Mouse (Mus musculus): ENCODE measurements at regions not wholly inside any gene's neighbourhood (a gene's known extent, or its start where the extent isn't known, plus 50 kb on each side); places are given as distances from the start of the nearest gene placed in this dataset.

GRCm38 (mm10) chr6:101948950-101949349 is 571.3 kb upstream of the Pdzrn3 start:
- no peaks in the 10 kb centered on the region for H3K27me3 ChIP-seq (ENCODE audit: control insufficient read depth, insufficient read depth, low read length)
- no peaks in the 10 kb centered on the region for H3K36me3 ChIP-seq (ENCODE audit: control insufficient read depth, insufficient read depth, low read length)
- no peak overlapping the region for H3K9ac ChIP-seq (ENCODE audit: low read length)
- no peak overlapping the region for H3K4me3 ChIP-seq (ENCODE audit: low read depth, low read length)
- H3K9me3 ChIP-seq (ENCODE audit: control insufficient read depth, low read length), result no peaks in the 10 kb centered on the region
- no peak overlapping the region for H3K27ac ChIP-seq (ENCODE audit: low read depth, low read length)
- H3K4me2 ChIP-seq, result no peak overlapping the region
- H3K4me1 ChIP-seq (ENCODE audit: control insufficient read depth, insufficient read depth, low read length), result no peaks in the 10 kb centered on the region
- ATAC-seq (ENCODE audit: low FRiP score) (no peak), DNase-seq (ENCODE audit: low spot score, missing footprints) (peak; percentile 12)
- WGBS, result 90% methylated on average over 2 of the region's 2 CpGs

GRCm38 (mm10) chr6:101940266-101940866 is 562.7 kb upstream of the Pdzrn3 start:
- ATAC-seq (ENCODE audit: low FRiP score) (no peak), DNase-seq (ENCODE audit: low spot score, missing footprints) (no peak)
- H3K4me1 ChIP-seq (ENCODE audit: control insufficient read depth, insufficient read depth, low read length), result no peaks in the 10 kb centered on the region
- 80% methylated on average over 3 of the region's 3 CpGs for WGBS
- H3K27ac ChIP-seq (ENCODE audit: low read depth, low read length), result no peak overlapping the region
- H3K27me3 ChIP-seq (ENCODE audit: control insufficient read depth, insufficient read depth, low read length), result no peaks in the 10 kb centered on the region
- H3K9ac ChIP-seq (ENCODE audit: low read length), result no peak overlapping the region
- H3K9me3 ChIP-seq (ENCODE audit: control insufficient read depth, low read length), result no peaks in the 10 kb centered on the region
- no peak overlapping the region for H3K4me3 ChIP-seq (ENCODE audit: low read depth, low read length)
- H3K4me2 ChIP-seq, result no peak overlapping the region
- H3K36me3 ChIP-seq (ENCODE audit: control insufficient read depth, insufficient read depth, low read length), result no peaks in the 10 kb centered on the region

- peak; percentile 57; the same call in 1 of the 2 replicates for ATAC-seq (ENCODE audit: low FRiP score)
- no peak overlapping the region for H3K4me2 ChIP-seq
- no peaks in the 10 kb centered on the region for H3K9me3 ChIP-seq (ENCODE audit: control insufficient read depth, low read length)
- no peaks in the 10 kb centered on the region for H3K4me1 ChIP-seq (ENCODE audit: control insufficient read depth, insufficient read depth, low read length)
- H3K4me3 ChIP-seq (ENCODE audit: low read depth, low read length), result no peak overlapping the region
- no peaks in the 10 kb centered on the region for H3K36me3 ChIP-seq (ENCODE audit: control insufficient read depth, insufficient read depth, low read length)
- H3K27me3 ChIP-seq (ENCODE audit: control insufficient read depth, insufficient read depth, low read length), result no peaks in the 10 kb centered on the region
- H3K27ac ChIP-seq (ENCODE audit: low read depth, low read length), result no peak overlapping the region
- peak; percentile 85 for DNase-seq (ENCODE audit: low spot score, missing footprints)
- no peak overlapping the region for H3K9ac ChIP-seq (ENCODE audit: low read length)
- WGBS, result 65% methylated on average over 4 of the region's 4 CpGs
These were observed 560.8 kb upstream of the Pdzrn3 start for GRCm38 (mm10) chr6:101938393-101938985.

- no peak overlapping the region for H3K27ac ChIP-seq (ENCODE audit: low read depth, low read length)
- no peak overlapping the region for H3K9ac ChIP-seq (ENCODE audit: low read length)
- DNase-seq (ENCODE audit: low spot score, missing footprints), result peak; percentile 85
- H3K4me3 ChIP-seq (ENCODE audit: low read depth, low read length), result no peak overlapping the region
- 39% methylated on average over 12 of the region's 12 CpGs for WGBS
- no peaks in the 10 kb centered on the region for H3K4me1 ChIP-seq (ENCODE audit: control insufficient read depth, insufficient read depth, low read length)
- H3K4me2 ChIP-seq, result no peak overlapping the region
- no peaks in the 10 kb centered on the region for H3K27me3 ChIP-seq (ENCODE audit: control insufficient read depth, insufficient read depth, low read length)
- ATAC-seq (ENCODE audit: low FRiP score), result peak; percentile 83
- no peaks in the 10 kb centered on the region for H3K36me3 ChIP-seq (ENCODE audit: control insufficient read depth, insufficient read depth, low read length)
- no peaks in the 10 kb centered on the region for H3K9me3 ChIP-seq (ENCODE audit: control insufficient read depth, low read length)
These were observed 560.0 kb upstream of the Pdzrn3 start for GRCm38 (mm10) chr6:101937467-101938392.

DNA sequence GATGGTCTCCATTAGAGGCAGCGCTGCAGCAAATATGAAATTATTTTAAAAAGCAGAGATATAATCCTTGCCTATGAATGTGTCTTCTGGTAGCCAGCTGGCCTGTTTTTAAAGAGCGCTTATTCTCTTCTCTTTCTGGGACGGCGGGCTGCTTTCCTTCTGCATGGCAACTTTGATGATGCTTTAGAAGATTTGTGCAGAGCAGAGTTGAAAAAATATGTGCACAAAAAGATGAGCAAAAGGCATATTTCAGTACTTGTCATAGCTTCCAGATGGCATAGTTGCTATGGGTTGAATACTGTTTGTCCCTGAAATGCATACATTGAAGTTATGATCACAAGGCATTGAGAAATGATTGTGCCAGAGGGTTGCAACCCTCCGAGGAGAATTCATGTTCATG is 554.1 kb upstream of the Pdzrn3 start:
- H3K4me3 ChIP-seq (ENCODE audit: low read depth, low read length), result no peak overlapping the region
- no peak overlapping the region for H3K9ac ChIP-seq (ENCODE audit: low read length)
- no peak overlapping the region for H3K27ac ChIP-seq (ENCODE audit: low read depth, low read length)
- DNase-seq (ENCODE audit: low spot score, missing footprints) (no peak), ATAC-seq (ENCODE audit: low FRiP score) (no peak)
- no peaks in the 10 kb centered on the region for H3K27me3 ChIP-seq (ENCODE audit: control insufficient read depth, insufficient read depth, low read length)
- no peaks in the 10 kb centered on the region for H3K36me3 ChIP-seq (ENCODE audit: control insufficient read depth, insufficient read depth, low read length)
- H3K4me1 ChIP-seq (ENCODE audit: control insufficient read depth, insufficient read depth, low read length), result no peaks in the 10 kb centered on the region
- H3K9me3 ChIP-seq (ENCODE audit: control insufficient read depth, low read length), result no peaks in the 10 kb centered on the region
- WGBS, result 90% methylated on average over 5 of the region's 5 CpGs
- H3K4me2 ChIP-seq, result no peak overlapping the region

DNA sequence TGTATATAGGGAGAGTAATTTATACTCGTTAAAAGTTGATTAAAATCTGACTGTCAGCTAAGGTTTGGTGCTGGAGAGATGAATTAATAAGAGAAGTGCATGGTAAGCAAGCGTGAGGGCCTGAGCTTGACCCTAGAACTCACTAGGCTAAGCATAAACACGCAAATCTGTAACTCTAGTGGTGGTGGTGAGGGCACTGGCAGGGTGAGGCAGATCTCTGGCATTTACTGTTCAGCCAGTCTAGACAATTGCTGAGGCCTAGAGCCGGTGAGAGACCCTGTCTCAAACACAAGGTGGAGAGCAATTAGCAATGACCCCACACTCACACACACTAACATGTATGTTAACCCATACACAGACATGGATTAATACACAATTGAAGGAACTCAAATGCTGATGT is 544.0 kb upstream of the Pdzrn3 start:
- Histone ChIP-seq H3K4me2 (no peak overlapping the region), H3K27me3 (ENCODE audit: control insufficient read depth, insufficient read depth, low read length) (no peaks in the 10 kb centered on the region), H3K27ac (ENCODE audit: low read depth, low read length) (no peak overlapping the region), H3K4me1 (ENCODE audit: control insufficient read depth, insufficient read depth, low read length) (no peaks in the 10 kb centered on the region), H3K9me3 (ENCODE audit: control insufficient read depth, low read length) (no peaks in the 10 kb centered on the region), H3K4me3 (ENCODE audit: low read depth, low read length) (no peak overlapping the region), H3K36me3 (ENCODE audit: control insufficient read depth, insufficient read depth, low read length) (no peaks in the 10 kb centered on the region), H3K9ac (ENCODE audit: low read length) (no peak overlapping the region)
- no peak for DNase-seq (ENCODE audit: low spot score, missing footprints)
- WGBS, result 83% methylated on average over 4 of the region's 4 CpGs
- ATAC-seq (ENCODE audit: low FRiP score), result no peak

DNA sequence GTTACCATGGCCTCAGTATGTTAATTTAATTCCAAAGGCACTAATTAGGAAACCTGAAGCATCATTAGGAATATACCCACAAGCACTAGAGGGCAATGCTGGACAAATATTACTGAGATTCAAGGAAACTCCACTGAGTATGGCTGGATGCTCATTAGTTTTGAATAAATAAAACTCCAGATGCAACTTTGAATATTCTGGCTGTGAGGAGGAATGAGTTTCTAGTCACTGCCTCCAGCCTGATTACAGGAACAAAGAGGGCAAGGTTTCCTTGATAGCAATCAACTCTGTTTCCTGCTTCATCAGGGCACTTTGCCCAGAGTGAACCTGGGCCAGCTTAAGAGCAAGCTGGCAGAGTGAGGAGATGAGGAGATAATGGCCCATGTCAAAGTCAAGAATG is 543.5 kb upstream of the Pdzrn3 start:
- ATAC-seq (ENCODE audit: low FRiP score) (no peak), DNase-seq (ENCODE audit: low spot score, missing footprints) (no peak)
- no peaks in the 10 kb centered on the region for H3K9me3 ChIP-seq (ENCODE audit: control insufficient read depth, low read length)
- no peak overlapping the region for H3K4me2 ChIP-seq
- no peaks in the 10 kb centered on the region for H3K27me3 ChIP-seq (ENCODE audit: control insufficient read depth, insufficient read depth, low read length)
- H3K27ac ChIP-seq (ENCODE audit: low read depth, low read length), result no peak overlapping the region
- no peak overlapping the region for H3K9ac ChIP-seq (ENCODE audit: low read length)
- no peak overlapping the region for H3K4me3 ChIP-seq (ENCODE audit: low read depth, low read length)
- no peaks in the 10 kb centered on the region for H3K36me3 ChIP-seq (ENCODE audit: control insufficient read depth, insufficient read depth, low read length)
- no peaks in the 10 kb centered on the region for H3K4me1 ChIP-seq (ENCODE audit: control insufficient read depth, insufficient read depth, low read length)

- H3K9ac ChIP-seq (ENCODE audit: low read length), result no peak overlapping the region
- no peak for ATAC-seq (ENCODE audit: low FRiP score)
- H3K4me3 ChIP-seq (ENCODE audit: low read depth, low read length), result no peak overlapping the region
These were observed 541.2 kb upstream of the Pdzrn3 start for GRCm38 (mm10) chr6:101918914-101919313.

GRCm38 (mm10) chr6:101905029-101905342 is 527.3 kb upstream of the Pdzrn3 start:
- Histone ChIP-seq H3K4me1 (ENCODE audit: control insufficient read depth, insufficient read depth, low read length) (no peaks in the 10 kb centered on the region), H3K36me3 (ENCODE audit: control insufficient read depth, insufficient read depth, low read length) (no peaks in the 10 kb centered on the region), H3K27me3 (ENCODE audit: control insufficient read depth, insufficient read depth, low read length) (no peaks in the 10 kb centered on the region), H3K4me3 (ENCODE audit: low read depth, low read length) (no peak overlapping the region), H3K9ac (ENCODE audit: low read length) (no peak overlapping the region), H3K27ac (ENCODE audit: low read depth, low read length) (no peak overlapping the region), H3K4me2 (no peak overlapping the region), H3K9me3 (ENCODE audit: control insufficient read depth, low read length) (no peaks in the 10 kb centered on the region)
- WGBS, result 82% methylated on average over 2 of the region's 2 CpGs
- ATAC-seq (ENCODE audit: low FRiP score) (no peak), DNase-seq (ENCODE audit: low spot score, missing footprints) (no peak)

More at GRCm38 (mm10) chr6:101918914-101919313, 541.2 kb upstream of the Pdzrn3 start:
- Histone ChIP-seq H3K36me3 (ENCODE audit: control insufficient read depth, insufficient read depth, low read length) (no peaks in the 10 kb centered on the region), H3K4me2 (no peak overlapping the region), H3K27me3 (ENCODE audit: control insufficient read depth, insufficient read depth, low read length) (no peaks in the 10 kb centered on the region), H3K4me1 (ENCODE audit: control insufficient read depth, insufficient read depth, low read length) (no peaks in the 10 kb centered on the region), H3K9me3 (ENCODE audit: control insufficient read depth, low read length) (no peaks in the 10 kb centered on the region), H3K27ac (ENCODE audit: low read depth, low read length) (no peak overlapping the region)
- DNase-seq (ENCODE audit: low spot score, missing footprints), result no peak

Measured in midbrain, embryonic 11.5 days (tissue).